Mouse (Mus musculus): Measurements from ENCODE around the gene Coro6. TPM values are rescaled to one million over a fixed set of nuclear protein-coding genes. Genes with fewer than 3 reads are reported as not detected.

Coro6 gene
- polyA plus RNA-seq, 1 experiment from 2014 or later, result 1.3 TPM

GRCm38 (mm10) chr11:77513811-77514170, 51.6 kb downstream of the Coro6 start:
- Histone ChIP-seq H3K36me3 (ENCODE audit: control insufficient read depth, insufficient read depth, low read length) (no peaks in the 10 kb centered on the region), H3K9ac (ENCODE audit: low read length) (peak overlapping the region; percentile 76), H3K9me3 (ENCODE audit: control insufficient read depth, low read length) (no peaks in the 10 kb centered on the region), H3K27ac (ENCODE audit: low read length) (peak overlapping the region; percentile 66), H3K27me3 (ENCODE audit: control insufficient read depth, insufficient read depth, low read depth, low read length) (peaks cover 8% of the 10 kb centered on the region; the same call in 1 of the 2 replicates), H3K4me2 (ENCODE audit: low read depth, low read length) (peak overlapping the region; percentile 98), H3K4me3 (ENCODE audit: low read length) (peak overlapping the region; percentile 80), H3K4me1 (replicated peaks; ENCODE audit: control insufficient read depth, insufficient read depth, low read length) (peaks cover 36% of the 10 kb centered on the region)
- 10% methylated on average over 10 of the region's 10 CpGs for WGBS
- peak; percentile 4; the same call in 1 of the 2 replicates for ATAC-seq (ENCODE audit: low read depth)

GRCm38 (mm10) chr11:77514281-77514831, 52.1 kb downstream of the Coro6 start:
- no peaks in the 10 kb centered on the region for H3K9me3 ChIP-seq (ENCODE audit: control insufficient read depth, low read length)
- H3K4me2 ChIP-seq (ENCODE audit: low read depth, low read length), result peak overlapping the region; percentile 98
- peaks cover 36% of the 10 kb centered on the region for H3K4me1 ChIP-seq (replicated peaks; ENCODE audit: control insufficient read depth, insufficient read depth, low read length)
- peak overlapping the region; percentile 80 for H3K4me3 ChIP-seq (ENCODE audit: low read length)
- peak overlapping the region; percentile 76 for H3K9ac ChIP-seq (ENCODE audit: low read length)
- no peaks in the 10 kb centered on the region for H3K36me3 ChIP-seq (ENCODE audit: control insufficient read depth, insufficient read depth, low read length)
- no peak for ATAC-seq (ENCODE audit: low read depth)
- 13% methylated on average over 19 of the region's 19 CpGs for WGBS
- peak overlapping the region; percentile 61; the same call in 1 of the 2 replicates for H3K27ac ChIP-seq (ENCODE audit: low read length)
- peaks cover 8% of the 10 kb centered on the region; the same call in 1 of the 2 replicates for H3K27me3 ChIP-seq (ENCODE audit: control insufficient read depth, insufficient read depth, low read depth, low read length)

GRCm38 (mm10) chr11:77514832-77515636, 52.8 kb downstream of the Coro6 start, which contains the start of gene Abhd15:
Gene Abhd15, plus strand, starts transcription at chr11:77515121.
- Histone ChIP-seq H3K36me3 (ENCODE audit: control insufficient read depth, insufficient read depth, low read length) (no peaks in the 10 kb centered on the region), H3K27me3 (ENCODE audit: control insufficient read depth, insufficient read depth, low read depth, low read length) (peaks cover 8% of the 10 kb centered on the region; the same call in 1 of the 2 replicates), H3K4me1 (replicated peaks; ENCODE audit: control insufficient read depth, insufficient read depth, low read length) (peaks cover 36% of the 10 kb centered on the region), H3K4me2 (ENCODE audit: low read depth, low read length) (peak within 1 kb of the TSS; percentile 98), H3K9ac (ENCODE audit: low read length) (peak within 1 kb of the TSS; percentile 76), H3K4me3 (ENCODE audit: low read length) (peak within 1 kb of the TSS; percentile 80), H3K27ac (ENCODE audit: low read length) (peak within 1 kb of the TSS; percentile 66), H3K9me3 (ENCODE audit: control insufficient read depth, low read length) (no peaks in the 10 kb centered on the region)
- ATAC-seq (ENCODE audit: low read depth), result peak; percentile 78
- WGBS, result under 1% methylated on average over 69 of the region's 72 CpGs

- Histone ChIP-seq H3K4me3 (ENCODE audit: low read length) (peak within 1 kb of the TSS; percentile 80), H3K9ac (ENCODE audit: low read length) (peak within 1 kb of the TSS; percentile 76), H3K4me1 (replicated peaks; ENCODE audit: control insufficient read depth, insufficient read depth, low read length) (peaks cover 36% of the 10 kb centered on the region), H3K27ac (ENCODE audit: low read length) (peak within 1 kb of the TSS; percentile 61; the same call in 1 of the 2 replicates), H3K4me2 (ENCODE audit: low read depth, low read length) (peak within 1 kb of the TSS; percentile 98), H3K36me3 (ENCODE audit: control insufficient read depth, insufficient read depth, low read length) (no peaks in the 10 kb centered on the region), H3K27me3 (ENCODE audit: control insufficient read depth, insufficient read depth, low read depth, low read length) (peaks cover 8% of the 10 kb centered on the region; the same call in 1 of the 2 replicates), H3K9me3 (ENCODE audit: control insufficient read depth, low read length) (no peaks in the 10 kb centered on the region)
- ATAC-seq (ENCODE audit: low read depth), result no peak; the same call in 1 of the 2 replicates
- 6% methylated on average over 39 of the region's 39 CpGs for WGBS
These were observed 53.7 kb downstream of the Coro6 start, which contains the start of gene Trp53i13 for GRCm38 (mm10) chr11:77515637-77516552. Gene Trp53i13, minus strand, starts transcription at chr11:77515980.

- H3K4me2 ChIP-seq (ENCODE audit: low read depth, low read length), result no peak overlapping the region
- 64% methylated on average over 5 of the region's 5 CpGs for WGBS
These were observed 54.6 kb downstream of the Coro6 start for GRCm38 (mm10) chr11:77516553-77517425.

GRCm38 (mm10) chr11:77518051-77518798, 56.0 kb downstream of the Coro6 start:
- no peak for ATAC-seq (ENCODE audit: low read depth)
- no peak overlapping the region for H3K9ac ChIP-seq (ENCODE audit: low read length)
- no peak overlapping the region for H3K27ac ChIP-seq (ENCODE audit: low read length)
- H3K27me3 ChIP-seq (ENCODE audit: control insufficient read depth, insufficient read depth, low read depth, low read length), result peaks cover 8% of the 10 kb centered on the region; the same call in 1 of the 2 replicates
- no peaks in the 10 kb centered on the region for H3K9me3 ChIP-seq (ENCODE audit: control insufficient read depth, low read length)
- H3K4me3 ChIP-seq (ENCODE audit: low read length), result no peak overlapping the region
- peaks cover 26% of the 10 kb centered on the region for H3K4me1 ChIP-seq (replicated peaks; ENCODE audit: control insufficient read depth, insufficient read depth, low read length)
- no peaks in the 10 kb centered on the region for H3K36me3 ChIP-seq (ENCODE audit: control insufficient read depth, insufficient read depth, low read length)
- H3K4me2 ChIP-seq (ENCODE audit: low read depth, low read length), result no peak overlapping the region
- 76% methylated on average over 27 of the region's 27 CpGs for WGBS

More at GRCm38 (mm10) chr11:77516553-77517425, 54.6 kb downstream of the Coro6 start:
- ATAC-seq (ENCODE audit: low read depth), result no peak
- no peaks in the 10 kb centered on the region for H3K9me3 ChIP-seq (ENCODE audit: control insufficient read depth, low read length)
- H3K36me3 ChIP-seq (ENCODE audit: control insufficient read depth, insufficient read depth, low read length), result no peaks in the 10 kb centered on the region
- no peak overlapping the region for H3K4me3 ChIP-seq (ENCODE audit: low read length)
- no peak overlapping the region for H3K9ac ChIP-seq (ENCODE audit: low read length)
- peaks cover 31% of the 10 kb centered on the region for H3K4me1 ChIP-seq (replicated peaks; ENCODE audit: control insufficient read depth, insufficient read depth, low read length)
- peaks cover 8% of the 10 kb centered on the region; the same call in 1 of the 2 replicates for H3K27me3 ChIP-seq (ENCODE audit: control insufficient read depth, insufficient read depth, low read depth, low read length)
- no peak overlapping the region for H3K27ac ChIP-seq (ENCODE audit: low read length)

- no peaks in the 10 kb centered on the region for H3K9me3 ChIP-seq (ENCODE audit: control insufficient read depth, low read length)
- no peaks in the 10 kb centered on the region for H3K36me3 ChIP-seq (ENCODE audit: control insufficient read depth, insufficient read depth, low read length)
- peaks cover 8% of the 10 kb centered on the region; the same call in 1 of the 2 replicates for H3K27me3 ChIP-seq (ENCODE audit: control insufficient read depth, insufficient read depth, low read depth, low read length)
- H3K4me1 ChIP-seq (replicated peaks; ENCODE audit: control insufficient read depth, insufficient read depth, low read length), result peaks cover 20% of the 10 kb centered on the region
- ATAC-seq (ENCODE audit: low read depth), result no peak
- 56% methylated on average over 5 of the region's 5 CpGs for WGBS
- H3K27ac ChIP-seq (ENCODE audit: low read length), result no peak within 1 kb of the TSS; the same call in 1 of the 2 replicates
- H3K9ac ChIP-seq (ENCODE audit: low read length), result 0 out of 2 replicates have a peak within 1 kb of the TSS, but pooled peaks have one; percentile 9
- no peak within 1 kb of the TSS for H3K4me2 ChIP-seq (ENCODE audit: low read depth, low read length)
- no peak within 1 kb of the TSS for H3K4me3 ChIP-seq (ENCODE audit: low read length)
These were observed 56.8 kb downstream of the Coro6 start, which contains the start of gene Gm10392 for GRCm38 (mm10) chr11:77519043-77519442. Gene Gm10392, minus strand, starts transcription at chr11:77519198.
